Mouse (Mus musculus) spleen, postnatal 4 days (tissue): ENCODE data around the gene Safb.

Source experiments
- DNase-seq, 2 experiments: peaks; one replicate each; pipeline ENCODE4 v3.0.0; 2022; ENCODE audit warnings: low spot score in 2 of 2

Gene Safb

DNA sequence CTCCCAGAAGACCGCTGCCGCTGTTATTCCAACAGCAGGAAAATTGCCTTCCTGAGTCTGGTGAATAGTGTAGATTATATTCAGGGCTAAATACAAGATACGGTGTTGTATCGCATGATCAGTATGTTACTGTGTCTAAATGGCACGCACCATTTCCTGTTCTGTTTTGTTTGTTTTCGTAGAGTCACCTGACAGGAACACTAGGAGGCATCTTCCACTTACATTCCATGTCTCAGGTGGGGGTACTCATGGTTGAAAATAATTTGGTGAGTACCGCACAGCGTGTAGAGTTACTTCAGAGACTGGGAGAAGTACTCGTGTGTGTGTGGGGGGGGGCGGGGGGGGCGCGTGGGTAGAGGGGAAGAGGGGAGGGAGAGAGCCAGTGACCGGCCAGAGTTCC lies 62.9 kb downstream of the Safb start:
- DNase-seq, result no peak

- DNase-seq, result no peak
Observed at GRCm38 (mm10) chr17:56651801-56652200, 67.2 kb downstream of the Safb start.

- DNase-seq, result no peak
Observed at GRCm38 (mm10) chr17:56654771-56655170, 70.1 kb downstream of the Safb start.

- no peak for DNase-seq
Observed at GRCm38 (mm10) chr17:56655311-56655710, 70.7 kb downstream of the Safb start.
